Mouse (Mus musculus): ENCODE data around the gene Cbx7.
"Not testable (repeated sequence)": the region's sequence is repeated elsewhere in the genome, so short reads cannot be mapped to it uniquely, and the experiment has no call there.

The Cbx7 gene

GRCm38 (mm10) chr15:79900751-79901150, 70.2 kb downstream of the Cbx7 start:
- ATAC-seq (ENCODE audit: insufficient number of reproducible peaks, low FRiP score, low TSS enrichment), result no peak

GRCm38 (mm10) chr15:79899828-79900510, 71.0 kb downstream of the Cbx7 start:
- no peak for ATAC-seq (ENCODE audit: insufficient number of reproducible peaks, low FRiP score, low TSS enrichment)

- no peak for ATAC-seq (ENCODE audit: insufficient number of reproducible peaks, low FRiP score, low TSS enrichment)
Measured at GRCm38 (mm10) chr15:79898988-79899387, 71.9 kb downstream of the Cbx7 start.

DNA sequence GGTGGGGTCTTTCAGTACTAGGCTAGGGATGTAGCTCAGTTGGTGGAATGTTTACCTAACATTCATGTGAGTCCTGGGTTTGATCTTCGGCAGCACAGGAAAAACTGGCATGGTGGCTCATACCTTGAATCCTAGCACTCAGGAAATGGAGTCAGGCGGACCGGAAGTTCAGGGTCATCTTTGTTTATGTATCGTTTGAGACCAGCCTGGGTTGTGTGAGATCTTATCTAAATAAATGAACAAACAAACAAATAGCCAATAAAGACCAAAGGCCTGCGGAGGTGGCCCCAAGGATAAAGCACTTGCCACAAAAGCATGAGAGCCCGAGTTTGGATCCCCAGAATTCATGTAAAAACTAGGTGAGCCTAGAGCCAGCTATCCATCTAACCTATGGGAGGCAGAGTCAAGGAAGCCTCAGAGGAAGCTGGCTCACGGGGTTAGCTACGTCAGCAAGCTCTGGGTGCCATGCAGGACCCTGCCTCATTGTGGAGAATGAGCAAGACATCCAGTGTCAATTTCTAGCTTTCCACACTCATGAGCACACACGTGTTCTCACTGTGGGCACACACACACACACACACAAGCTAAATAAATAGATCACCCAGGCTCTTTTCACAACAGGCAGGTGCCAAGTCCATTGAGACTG, 74.7 kb downstream of the Cbx7 start:
- ATAC-seq (ENCODE audit: insufficient number of reproducible peaks, low FRiP score, low TSS enrichment), result no peak

DNA sequence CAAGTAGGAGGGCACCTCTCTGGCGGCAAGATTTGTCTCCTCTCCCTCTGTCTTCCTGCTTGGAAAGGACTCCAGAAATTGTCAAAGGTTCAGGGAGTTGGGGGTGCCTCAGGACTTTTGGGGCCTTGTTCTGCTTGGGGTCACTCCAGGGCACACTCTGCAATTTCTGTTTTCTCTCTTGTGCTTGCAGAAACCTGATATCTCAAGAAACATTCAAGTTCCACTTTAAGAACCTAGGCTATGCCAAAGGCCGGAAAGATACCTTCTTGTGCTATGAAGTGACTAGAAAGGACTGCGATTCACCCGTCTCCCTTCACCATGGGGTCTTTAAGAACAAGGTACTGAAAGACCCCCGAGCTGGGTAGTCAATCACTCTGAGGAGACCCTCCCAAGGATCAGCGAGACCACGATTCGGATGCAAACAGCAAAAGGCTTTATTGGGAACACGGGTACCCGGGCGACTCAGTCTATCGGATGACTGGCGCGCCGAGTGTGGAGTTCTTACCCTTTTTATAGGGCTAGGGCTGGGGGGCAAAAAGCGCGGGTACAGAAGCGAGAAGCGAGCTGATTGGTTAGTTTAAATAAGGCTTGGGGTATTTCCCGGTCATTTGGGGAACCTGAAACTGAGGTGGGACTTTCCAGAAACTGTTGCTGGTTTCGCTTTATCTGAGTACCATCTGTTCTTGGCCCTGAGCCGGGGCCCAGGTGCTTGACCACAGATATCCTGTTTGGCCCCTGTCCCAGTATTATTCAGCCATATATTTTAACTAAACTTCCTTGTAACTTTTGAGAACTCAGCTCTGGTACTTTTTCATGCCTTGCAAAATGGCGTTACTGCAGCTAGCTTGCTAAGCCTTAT, 75.5 kb downstream of the Cbx7 start:
- not testable (repeated sequence) for ATAC-seq (ENCODE audit: insufficient number of reproducible peaks, low FRiP score, low TSS enrichment)

- ATAC-seq (ENCODE audit: insufficient number of reproducible peaks, low FRiP score, low TSS enrichment), result no peak
Measured at GRCm38 (mm10) chr15:79894343-79894742, 76.6 kb downstream of the Cbx7 start.

DNA sequence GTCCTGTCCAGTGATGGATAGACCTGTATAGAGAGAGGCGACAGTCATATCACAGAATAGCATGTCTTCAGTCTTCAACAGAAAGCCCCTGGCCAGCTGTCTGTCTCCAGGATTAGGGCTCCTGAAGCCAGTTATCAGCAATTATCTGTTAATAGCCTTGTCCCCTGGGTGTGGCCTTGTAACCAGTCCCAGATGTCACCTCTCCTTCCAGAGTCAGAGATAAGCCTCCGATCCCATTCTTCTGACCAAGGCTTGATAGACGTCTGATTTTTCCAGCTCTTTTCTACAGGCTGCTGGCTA, 77.1 kb downstream of the Cbx7 start:
- ATAC-seq (ENCODE audit: insufficient number of reproducible peaks, low FRiP score, low TSS enrichment), result no peak

DNA sequence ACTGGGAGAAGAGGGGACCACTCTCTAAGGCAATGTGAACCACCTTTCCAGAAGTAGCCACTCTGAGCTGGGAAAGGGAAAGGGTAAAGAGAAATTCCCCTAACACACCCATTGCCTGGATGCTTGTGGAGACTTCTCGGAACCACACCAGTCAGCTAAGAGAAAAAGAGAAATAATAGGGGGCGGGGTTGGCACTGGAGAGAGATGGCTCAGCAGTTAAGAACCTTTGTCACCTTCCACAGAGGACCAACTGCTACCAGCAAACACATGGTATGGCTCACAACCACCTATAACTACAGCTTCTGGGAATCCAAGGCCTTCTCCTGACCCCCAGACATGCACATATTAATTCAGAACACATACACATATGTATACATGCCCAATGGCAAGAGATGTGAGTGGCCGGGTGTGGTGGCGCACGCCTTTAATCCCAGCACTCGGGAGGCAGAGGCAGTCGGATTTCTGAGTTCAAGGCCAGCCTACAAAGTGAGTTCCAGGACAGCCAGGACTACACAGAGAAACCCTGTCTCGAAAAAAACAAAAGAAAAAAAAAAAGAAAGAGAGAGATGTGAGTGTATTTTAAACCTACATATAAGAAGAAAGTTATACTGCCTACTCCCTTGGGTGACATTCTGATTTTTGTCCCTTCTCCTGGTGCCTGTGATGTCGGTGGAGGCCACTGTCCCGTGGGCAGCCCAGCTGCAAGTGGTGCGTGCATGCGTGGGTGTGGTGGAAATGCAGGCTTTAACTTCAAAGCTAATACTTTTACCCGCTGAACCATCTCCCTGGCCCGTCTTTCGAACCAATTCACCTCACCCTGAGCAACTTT, 77.7 kb downstream of the Cbx7 start:
- no peak for ATAC-seq (ENCODE audit: insufficient number of reproducible peaks, low FRiP score, low TSS enrichment)

GRCm38 (mm10) chr15:79892213-79892541, 78.7 kb downstream of the Cbx7 start:
- no peak for ATAC-seq (ENCODE audit: insufficient number of reproducible peaks, low FRiP score, low TSS enrichment)

DNA sequence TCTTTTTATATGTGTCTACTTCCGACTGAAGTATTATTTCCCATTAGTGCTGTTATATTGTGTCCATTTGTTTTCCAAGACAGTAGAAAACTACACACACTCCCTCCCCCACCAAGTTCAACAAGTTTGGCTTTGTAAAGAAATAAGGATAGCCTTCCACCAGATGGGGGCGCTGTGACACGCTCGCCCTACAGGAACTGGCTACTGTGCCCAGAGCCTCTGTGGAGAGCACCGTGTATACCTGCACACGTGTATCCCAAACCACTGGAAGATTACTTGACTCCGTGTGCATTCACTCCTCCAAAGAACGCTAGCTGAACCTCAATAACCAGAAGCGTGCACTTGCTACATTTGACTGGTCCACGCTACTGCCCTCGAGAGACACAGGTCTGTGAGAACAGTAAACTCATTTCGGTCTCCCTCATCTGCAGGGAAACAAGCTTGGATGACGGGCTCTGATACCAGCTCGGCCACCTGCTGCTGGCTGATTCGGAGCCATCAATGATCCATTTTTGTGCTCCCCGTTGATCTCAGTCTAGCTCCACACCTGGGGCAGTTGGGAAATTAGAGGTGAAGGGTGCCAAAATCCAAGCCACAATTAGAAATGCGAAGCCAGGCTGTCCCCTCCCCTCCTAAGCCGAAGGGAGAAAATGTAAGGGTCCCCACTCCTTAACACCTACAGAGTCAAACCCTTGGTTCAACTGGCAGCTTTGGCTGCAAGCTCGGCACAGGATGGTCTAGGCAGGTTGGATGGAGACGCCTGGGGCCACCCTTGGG, 79.3 kb downstream of the Cbx7 start, which contains the start of gene Apobec3:
Gene Apobec3 (plus strand): TSS at position 224 of the 777 bp plus-strand sequence.
- no peak; the same call in 1 of the 2 replicates for ATAC-seq (ENCODE audit: insufficient number of reproducible peaks, low FRiP score, low TSS enrichment)

- no peak for ATAC-seq (ENCODE audit: insufficient number of reproducible peaks, low FRiP score, low TSS enrichment)
Measured at GRCm38 (mm10) chr15:79884820-79885219, 86.1 kb downstream of the Cbx7 start.

- ATAC-seq (ENCODE audit: insufficient number of reproducible peaks, low FRiP score, low TSS enrichment), result peak; percentile 95
Measured at GRCm38 (mm10) chr15:79883352-79883822, 87.5 kb downstream of the Cbx7 start.

GRCm38 (mm10) chr15:79882623-79883267, 88.2 kb downstream of the Cbx7 start:
- ATAC-seq (ENCODE audit: insufficient number of reproducible peaks, low FRiP score, low TSS enrichment), result peak; percentile 65; the same call in 1 of the 2 replicates

DNA sequence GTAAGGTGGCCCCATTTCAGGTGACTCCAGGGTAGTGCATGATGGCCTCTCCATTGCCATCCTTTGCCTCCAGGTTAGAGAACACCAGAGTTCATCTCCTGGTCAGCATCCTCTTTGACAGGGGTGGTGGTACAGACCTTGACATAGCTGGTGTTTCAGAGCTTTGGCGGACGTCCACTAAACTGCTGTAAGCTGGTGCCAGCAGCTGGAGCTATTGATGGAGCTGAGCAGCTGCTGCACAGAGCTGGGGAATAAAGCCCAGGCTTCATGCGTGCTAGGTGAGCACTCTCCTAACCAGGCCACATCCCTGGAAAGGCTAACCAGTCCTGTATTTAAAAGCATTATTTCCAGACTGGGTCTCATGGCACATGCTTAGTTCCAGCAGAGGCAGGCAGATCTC, 90.4 kb downstream of the Cbx7 start:
- no peak for ATAC-seq (ENCODE audit: insufficient number of reproducible peaks, low FRiP score, low TSS enrichment)

DNA sequence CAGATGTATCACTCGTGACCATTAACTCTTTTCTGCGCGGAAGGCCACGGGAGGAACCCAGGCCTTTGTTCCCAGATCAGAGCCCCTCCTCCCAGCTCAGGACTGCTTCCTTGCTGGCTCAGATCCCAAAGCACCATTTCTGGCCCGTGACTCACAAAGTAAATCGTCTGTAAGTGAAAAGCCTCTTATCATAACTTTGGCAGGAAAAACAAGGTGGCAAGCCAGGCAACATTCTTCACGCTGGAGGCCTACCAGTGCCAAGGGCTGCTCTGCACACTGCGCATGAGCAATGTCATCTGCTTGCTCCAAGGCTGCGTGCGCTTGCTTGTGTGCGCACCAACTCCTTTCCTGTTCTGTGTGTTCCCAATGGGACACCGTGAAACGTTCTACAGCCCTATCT, 91.6 kb downstream of the Cbx7 start:
- ATAC-seq (ENCODE audit: insufficient number of reproducible peaks, low FRiP score, low TSS enrichment), result no peak

GRCm38 (mm10) chr15:79878725-79879136, 92.2 kb downstream of the Cbx7 start:
- ATAC-seq (ENCODE audit: insufficient number of reproducible peaks, low FRiP score, low TSS enrichment), result no peak

GRCm38 (mm10) chr15:79875261-79875995, 95.5 kb downstream of the Cbx7 start:
- no peak for ATAC-seq (ENCODE audit: insufficient number of reproducible peaks, low FRiP score, low TSS enrichment)

GRCm38 (mm10) chr15:79873995-79874394, 96.9 kb downstream of the Cbx7 start:
- no peak for ATAC-seq (ENCODE audit: insufficient number of reproducible peaks, low FRiP score, low TSS enrichment)

All from cerebellum, adult (tissue).